Mouse (Mus musculus) CH12.LX (cell line): ENCODE measurements at regions not wholly inside any gene's neighbourhood (a gene's known extent, or its start where the extent isn't known, plus 50 kb on each side); places are given as distances from the start of the nearest gene placed in this dataset.

Experiments used
- DNase-seq: peaks from one replicate; pipeline ENCODE4 v3.0.0-alpha.2; 2013; ENCODE audit errors: extremely low read depth
- H3K27ac ChIP-seq: 2 replicates; pipeline ENCODE4 v1.5.1; 2012; ENCODE audit warnings: low read depth, mild to moderate bottlenecking, control low read depth, moderate library complexity; ENCODE audit not compliant: insufficient read depth
- H3K27me3 ChIP-seq: replicated peaks from 2 replicates; pipeline ENCODE3; 2012; ENCODE audit warnings: inconsistent platforms
- H3K36me3 ChIP-seq, 2 experiments: replicated peaks in 1 of 2; 2 replicates each; pipeline versions ENCODE3 to v1.6.1; 2012; ENCODE audit warnings: inconsistent platforms in 1 of 2, low read length in 1 of 2, mild to moderate bottlenecking in 1 of 2, mixed read lengths in 1 of 2, moderate library complexity in 1 of 2; ENCODE audit not compliant: control insufficient read depth in 1 of 2, insufficient read depth in 1 of 2
- H3K4me1 ChIP-seq, 2 experiments: 2 replicates each; pipeline ENCODE4 v1.6.1; 2012; ENCODE audit warnings: inconsistent platforms in 1 of 2, moderate library complexity in 1 of 2; ENCODE audit not compliant: insufficient read depth in 2 of 2, control insufficient read depth in 1 of 2
- H3K4me2 ChIP-seq: 2 replicates; pipeline ENCODE4 v1.6.1; 2012; ENCODE audit warnings: low read depth, mild to moderate bottlenecking, control low read depth; ENCODE audit not compliant: poor library complexity, insufficient read depth, severe bottlenecking
- H3K4me3 ChIP-seq, 3 experiments: fragments of 150-350 bp in 1 of 3; sonication (generic) in 1 of 3; replicated peaks in 1 of 3; 2 replicates each; pipeline versions ENCODE3 to v1.5.1; 2011 to 2012; ENCODE audit warnings: low read depth in 2 of 3, low read length in 2 of 3, mild to moderate bottlenecking in 2 of 3, moderate library complexity in 2 of 3, control low read depth in 1 of 3, improper control_type of control experiment in 1 of 3, inconsistent platforms in 1 of 3, mixed read lengths in 1 of 3; ENCODE audit not compliant: poor library complexity in 1 of 3
- H3K79me2 ChIP-seq: replicated peaks from 2 replicates; pipeline ENCODE4 v1.6.1; 2012; ENCODE audit warnings: mild to moderate bottlenecking, moderate library complexity; ENCODE audit not compliant: control insufficient read depth, poor library complexity, insufficient read depth, severe bottlenecking; ENCODE audit errors: extremely low read depth
- H3K9ac ChIP-seq: 2 replicates; pipeline ENCODE4 v1.6.1; 2012; ENCODE audit warnings: low read depth, mild to moderate bottlenecking, control low read depth, moderate library complexity; ENCODE audit not compliant: insufficient read depth
- H3K9me3 ChIP-seq: replicated peaks from 2 replicates; pipeline ENCODE3; 2012; ENCODE audit warnings: low read length, inconsistent platforms, mixed read lengths
- CHD1 ChIP-seq: IDR thresholded peaks from 2 replicates; pipeline ENCODE4 v1.6.1; 2012; ENCODE audit warnings: low read depth, low read length, improper control_type of control experiment, inconsistent platforms
- ELF1 ChIP-seq: IDR thresholded peaks from 2 replicates; pipeline ENCODE4 v1.6.1; 2014; ENCODE audit warnings: low read depth, mild to moderate bottlenecking, inconsistent platforms, low read length, improper control_type of control experiment
- ETS1 ChIP-seq: conservative IDR thresholded peaks from 2 replicates; pipeline ENCODE4 v1.6.1; 2012; ENCODE audit warnings: low read depth, mild to moderate bottlenecking, inconsistent platforms, low read length, improper control_type of control experiment, moderate library complexity
- HCFC1 ChIP-seq: IDR thresholded peaks from 2 replicates; pipeline ENCODE4 v1.6.1; 2012; ENCODE audit warnings: low read depth, mild to moderate bottlenecking, inconsistent platforms, low read length, improper control_type of control experiment
- JUN ChIP-seq: IDR thresholded peaks from 2 replicates; pipeline ENCODE4 v1.6.1; 2011; ENCODE audit warnings: low read depth, mild to moderate bottlenecking, low read length, improper control_type of control experiment, moderate library complexity; ENCODE audit not compliant: insufficient read depth
- JUND ChIP-seq: conservative IDR thresholded peaks from 2 replicates; pipeline ENCODE4 v1.6.1; 2011; ENCODE audit warnings: low read depth, low read length, improper control_type of control experiment
- KAT2A ChIP-seq: IDR thresholded peaks from 2 replicates; pipeline ENCODE4 v1.6.1; 2012; ENCODE audit warnings: low read length, improper control_type of control experiment, inconsistent platforms; ENCODE audit not compliant: insufficient replicate concordance
- MAFK ChIP-seq: IDR thresholded peaks from 2 replicates; pipeline ENCODE4 v1.6.1; 2011; ENCODE audit warnings: low read length, improper control_type of control experiment; ENCODE audit not compliant: insufficient replicate concordance
- MAX ChIP-seq: IDR thresholded peaks from 2 replicates; pipeline ENCODE4 v1.6.1; 2011; ENCODE audit warnings: low read length, improper control_type of control experiment
- MAZ ChIP-seq: IDR thresholded peaks from 2 replicates; pipeline ENCODE4 v1.6.1; 2012; ENCODE audit warnings: low read depth, mild to moderate bottlenecking, inconsistent platforms, low read length, improper control_type of control experiment, moderate library complexity
- MXI1 ChIP-seq: IDR thresholded peaks from 2 replicates; pipeline ENCODE4 v1.6.1; 2011; ENCODE audit warnings: mild to moderate bottlenecking, low read depth, low read length, improper control_type of control experiment
- NELFE ChIP-seq: IDR thresholded peaks from 2 replicates; pipeline ENCODE4 v1.6.1; 2011; ENCODE audit warnings: low read depth, low read length, improper control_type of control experiment
- NRF1 ChIP-seq: IDR thresholded peaks from 2 replicates; pipeline ENCODE4 v1.6.1; 2014; ENCODE audit warnings: low read depth, mild to moderate bottlenecking, inconsistent platforms, low read length, improper control_type of control experiment, moderate library complexity
- PAX5 ChIP-seq: IDR thresholded peaks from 2 replicates; pipeline ENCODE4 v1.6.1; 2012; ENCODE audit warnings: low read length, inconsistent platforms, mixed read lengths
- POLR2A ChIP-seq: IDR thresholded peaks from 2 replicates; pipeline ENCODE4 v1.6.1; 2011; ENCODE audit warnings: low read depth, mild to moderate bottlenecking, improper control_type of control experiment, low read length
- POLR2AphosphoS2 ChIP-seq: IDR thresholded peaks from 2 replicates; pipeline ENCODE4 v1.6.1; 2011; ENCODE audit warnings: low read depth, low read length, improper control_type of control experiment
- RAD21 ChIP-seq: IDR thresholded peaks from 2 replicates; pipeline ENCODE4 v1.6.1; 2011; ENCODE audit warnings: low read depth, mild to moderate bottlenecking, low read length, improper control_type of control experiment, moderate library complexity
- RCOR1 ChIP-seq: conservative IDR thresholded peaks from 2 replicates; pipeline ENCODE4 v1.6.1; 2012; ENCODE audit warnings: low read depth, mild to moderate bottlenecking, inconsistent platforms, low read length, improper control_type of control experiment
- SIN3A ChIP-seq: IDR thresholded peaks from 2 replicates; pipeline ENCODE4 v1.6.1; 2012; ENCODE audit warnings: low read length, improper control_type of control experiment, inconsistent platforms
- SMC3 ChIP-seq: IDR thresholded peaks from 2 replicates; pipeline ENCODE4 v1.6.1; 2011; ENCODE audit warnings: low read depth, low read length, improper control_type of control experiment
- TBP ChIP-seq: conservative IDR thresholded peaks from 2 replicates; pipeline ENCODE4 v1.6.1; 2011; ENCODE audit warnings: low read depth, low read length, improper control_type of control experiment
- TCF12 ChIP-seq: IDR thresholded peaks from 2 replicates; pipeline ENCODE4 v1.6.1; 2014; ENCODE audit warnings: low read depth, mild to moderate bottlenecking, inconsistent platforms, low read length, improper control_type of control experiment
- UBTF ChIP-seq: IDR thresholded peaks from 2 replicates; pipeline ENCODE4 v1.6.1; 2012; ENCODE audit warnings: low read depth, mild to moderate bottlenecking, inconsistent platforms, low read length, improper control_type of control experiment, moderate library complexity
- USF1 ChIP-seq: IDR thresholded peaks from 2 replicates; pipeline ENCODE4 v1.6.1; 2014; ENCODE audit warnings: low read depth, mild to moderate bottlenecking, inconsistent platforms, low read length, improper control_type of control experiment
- USF2 ChIP-seq: conservative IDR thresholded peaks from 2 replicates; pipeline ENCODE4 v1.6.1; 2011; ENCODE audit warnings: low read depth, low read length, improper control_type of control experiment
- ZC3H11A ChIP-seq: IDR thresholded peaks from 2 replicates; pipeline ENCODE4 v1.6.1; 2012; ENCODE audit warnings: low read depth, mild to moderate bottlenecking, inconsistent platforms, low read length, improper control_type of control experiment
- ZKSCAN1 ChIP-seq: IDR thresholded peaks from 2 replicates; pipeline ENCODE4 v1.6.1; 2012; ENCODE audit warnings: low read depth, inconsistent platforms, low read length, improper control_type of control experiment, borderline replicate concordance
- ZMIZ1 ChIP-seq: IDR thresholded peaks from 2 replicates; pipeline ENCODE4 v1.6.1; 2012; ENCODE audit warnings: low read depth, mild to moderate bottlenecking, inconsistent platforms, low read length, improper control_type of control experiment
- dilution Hi-C: fragments of 300-500 bp; cut with MboI; formaldehyde crosslinking; loops from 2 replicates; pipeline ENCODE4 v1.14.3; 2020; ENCODE audit warnings: low sequenced_read_pairs; ENCODE audit not compliant: extremely low pct_unique_long_range_greater_than_20kb, extremely low pct_ligation_motif_present
- in situ Hi-C: fragments of 300-500 bp; cut with MboI; formaldehyde crosslinking; loops from 3 replicates; pipeline ENCODE4 v1.14.3; 2019; ENCODE audit warnings: low sequenced_read_pairs, low pct_ligation_motif_present, low pct_unique_long_range_greater_than_20kb, mixed read lengths

- DNase-seq: no peak
- Histone ChIP-seq H3K36me3 (no peaks in the 10 kb centered on the region), H3K9me3 (peaks cover 36% of the 10 kb centered on the region), H3K27me3 (no peaks in the 10 kb centered on the region), H3K79me2 (no peaks in the 10 kb centered on the region), H3K27ac (no peak overlapping the region), H3K4me3 (no peak overlapping the region), H3K4me2 (no peak overlapping the region), H3K9ac (no peak overlapping the region), H3K4me1 (no peaks in the 10 kb centered on the region)
- TF ChIP-seq CHD1 (no peak), KAT2A (no peak), JUN (no peak), TCF12 (no peak), USF2 (no peak), SIN3A (no peak), UBTF (no peak), RAD21 (no peak), HCFC1 (no peak), POLR2AphosphoS2 (no peak), USF1 (no peak), MXI1 (no peak), ZC3H11A (no peak), ZKSCAN1 (no peak), NELFE (no peak), PAX5 (no peak), MAFK (no peak), NRF1 (no peak), ETS1 (no peak), ELF1 (no peak)
- in situ Hi-C loops (no loop called here), dilution Hi-C loops (no loop called here)
These were observed 391.8 kb downstream of the Nuf2 start for GRCm38 (mm10) chr1:169139507-169139906.

- Histone ChIP-seq H3K4me3 (no peak overlapping the region), H3K27ac (no peak overlapping the region), H3K27me3 (no peaks in the 10 kb centered on the region), H3K9me3 (peaks cover 36% of the 10 kb centered on the region), H3K4me2 (no peak overlapping the region), H3K9ac (no peak overlapping the region), H3K36me3 (no peaks in the 10 kb centered on the region), H3K79me2 (no peaks in the 10 kb centered on the region), H3K4me1 (no peaks in the 10 kb centered on the region)
- in situ Hi-C loops: no loop called here
- TF ChIP-seq ELF1: no peak
- TF ChIP-seq HCFC1: no peak
- TF ChIP-seq RCOR1: no peak
- TF ChIP-seq MAX: no peak
- no peak for TF ChIP-seq TBP
- no peak for TF ChIP-seq SIN3A
- no peak for TF ChIP-seq ZKSCAN1
- no peak for TF ChIP-seq ZMIZ1
- TF ChIP-seq USF1: no peak
- no peak for TF ChIP-seq MAZ
- no peak for TF ChIP-seq POLR2A
- no peak for TF ChIP-seq USF2
- no peak for TF ChIP-seq UBTF
- no peak for TF ChIP-seq POLR2AphosphoS2
- no peak for TF ChIP-seq ZC3H11A
- TF ChIP-seq JUND: no peak
- TF ChIP-seq NRF1: no peak
- no peak for TF ChIP-seq CHD1
- no peak for TF ChIP-seq SMC3
- DNase-seq: no peak
- dilution Hi-C loops: no loop called here
These were observed 392.1 kb downstream of the Nuf2 start for GRCm38 (mm10) chr1:169139184-169139486.
